Mouse (Mus musculus): ENCODE measurements around the gene Cep131. TPM values are rescaled to one million over a fixed set of nuclear protein-coding genes. Genes with fewer than 3 reads are reported as not detected.

Gene Cep131
- total and polyA plus RNA-seq, 3 experiments = 6.5 to 10.7 (median 9.3) TPM

GRCm38 (mm10) chr11:120053846-120054245 is 32.8 kb downstream of the Cep131 start:
- Histone ChIP-seq H3K4me3 (no peak overlapping the region), H3K9ac (ENCODE audit: low read depth, low read length) (no peak overlapping the region), H3K36me3 (ENCODE audit: control insufficient read depth, insufficient read depth, low read length) (no peaks in the 10 kb centered on the region), H3K27me3 (ENCODE audit: control insufficient read depth, insufficient read depth, low read length) (no peaks in the 10 kb centered on the region), H3K79me2 (replicated peaks; ENCODE audit: control insufficient read depth, insufficient read depth, low read length) (no peaks in the 10 kb centered on the region), H3K4me1 (ENCODE audit: control insufficient read depth, insufficient read depth, low read length) (peaks cover 2% of the 10 kb centered on the region; the same call in 1 of the 2 replicates), H3K27ac (no peak overlapping the region)
- intact Hi-C loops (cut with DNase I) = no loop called here
- TF ChIP-seq EP300 (IDR thresholded peaks at IDR 0.05; ENCODE audit: insufficient read depth, low read depth, low read length) = no peak
- no peak for TF ChIP-seq POLR2A (IDR thresholded peaks at IDR 0.05; ENCODE audit: insufficient read depth, low read depth, low read length)
- WGBS = 95% methylated on average over 4 of the region's 4 CpGs
- DNase-seq = no peak

DNA sequence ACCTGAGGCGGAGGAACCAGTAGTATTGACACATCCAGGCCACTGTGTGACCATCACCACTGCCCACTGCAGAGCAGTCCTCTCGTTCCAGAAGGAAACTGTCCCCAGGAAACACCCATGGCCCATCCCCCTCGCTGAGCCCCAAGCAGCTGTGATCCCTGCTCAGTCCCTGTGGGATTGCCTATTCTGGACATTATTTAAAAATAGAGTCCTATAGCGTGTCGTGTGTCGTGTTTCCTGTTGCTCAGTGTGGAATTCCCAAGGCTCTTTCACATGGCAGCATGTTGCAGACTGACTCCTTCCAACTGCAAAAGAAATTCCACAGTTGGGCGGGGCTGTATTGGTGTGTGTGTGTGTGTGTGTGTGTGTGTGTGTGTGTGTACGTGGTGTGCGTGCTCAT is 34.4 kb downstream of the Cep131 start:
- Histone ChIP-seq H3K4me3 (no peak overlapping the region), H3K27me3 (ENCODE audit: control insufficient read depth, insufficient read depth, low read length) (peaks cover 6% of the 10 kb centered on the region), H3K27ac (no peak overlapping the region; the same call in 1 of the 2 replicates), H3K79me2 (replicated peaks; ENCODE audit: control insufficient read depth, insufficient read depth, low read length) (no peaks in the 10 kb centered on the region), H3K36me3 (ENCODE audit: control insufficient read depth, insufficient read depth, low read length) (no peaks in the 10 kb centered on the region), H3K9ac (ENCODE audit: low read depth, low read length) (no peak overlapping the region), H3K4me1 (ENCODE audit: control insufficient read depth, insufficient read depth, low read length) (peaks cover 4% of the 10 kb centered on the region)
- intact Hi-C loops (cut with DNase I) = no loop called here
- WGBS = 40% methylated on average over 9 of the region's 9 CpGs
- TF ChIP-seq CTCF (IDR thresholded peaks at IDR 0.05) = no peak
- DNase-seq = peak; percentile 42 to 49

DNA sequence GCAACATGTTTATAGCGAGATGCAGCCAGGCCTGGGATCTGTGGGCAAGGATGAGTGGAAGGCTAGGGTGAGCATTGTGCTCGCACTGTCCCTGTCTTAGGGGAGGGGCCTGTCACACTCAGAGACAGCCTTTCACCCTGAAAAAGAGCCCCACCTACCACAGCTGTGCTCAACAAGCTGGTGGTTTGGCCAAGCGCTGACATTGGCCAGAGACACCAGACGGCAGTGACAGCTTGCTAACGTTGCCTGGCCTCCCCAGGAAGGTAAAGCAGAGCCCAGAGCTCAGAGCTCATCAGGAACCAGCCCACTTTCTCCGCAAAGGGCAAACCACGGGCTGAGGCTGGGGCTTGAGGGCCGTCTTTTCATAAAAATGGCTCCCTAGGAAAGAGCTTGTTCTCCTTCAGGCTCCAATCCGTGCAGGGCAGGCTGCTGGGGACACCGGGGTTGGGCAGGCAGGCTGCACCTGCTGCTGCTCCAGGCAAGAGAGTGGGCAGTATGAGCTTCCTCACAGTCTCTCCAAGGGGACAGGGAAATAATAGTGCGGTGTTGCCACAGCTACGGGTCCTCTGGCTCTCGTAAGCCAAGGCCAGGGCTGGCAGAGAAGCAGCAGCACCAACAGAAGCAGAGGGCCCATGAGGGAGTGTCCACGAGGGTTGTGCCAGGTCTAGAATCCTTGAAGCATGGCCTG is 35.4 kb downstream of the Cep131 start:
- H3K27ac ChIP-seq = no peak overlapping the region; the same call in 1 of the 2 replicates
- no peak overlapping the region for H3K4me3 ChIP-seq
- TF ChIP-seq CTCF (IDR thresholded peaks at IDR 0.05) (no peak), POLR2A (IDR thresholded peaks at IDR 0.05; ENCODE audit: insufficient read depth, low read depth, low read length) (no peak), EP300 (IDR thresholded peaks at IDR 0.05; ENCODE audit: insufficient read depth, low read depth, low read length) (no peak)
- H3K36me3 ChIP-seq (ENCODE audit: control insufficient read depth, insufficient read depth, low read length) = no peaks in the 10 kb centered on the region
- H3K4me1 ChIP-seq (ENCODE audit: control insufficient read depth, insufficient read depth, low read length) = peaks cover 4% of the 10 kb centered on the region
- WGBS = 65% methylated on average over 14 of the region's 14 CpGs
- no peaks in the 10 kb centered on the region for H3K79me2 ChIP-seq (replicated peaks; ENCODE audit: control insufficient read depth, insufficient read depth, low read length)
- intact Hi-C loops (cut with DNase I) = no loop called here
- peaks cover 9% of the 10 kb centered on the region for H3K27me3 ChIP-seq (ENCODE audit: control insufficient read depth, insufficient read depth, low read length)
- DNase-seq = no peak
- H3K9ac ChIP-seq (ENCODE audit: low read depth, low read length) = no peak overlapping the region

- Histone ChIP-seq H3K79me2 (replicated peaks; ENCODE audit: control insufficient read depth, insufficient read depth, low read length) (no peaks in the 10 kb centered on the region), H3K27me3 (ENCODE audit: control insufficient read depth, insufficient read depth, low read length) (peaks cover 9% of the 10 kb centered on the region), H3K27ac (no peak overlapping the region)
These were observed 37.6 kb downstream of the Cep131 start for GRCm38 (mm10) chr11:120049067-120049466.

DNA sequence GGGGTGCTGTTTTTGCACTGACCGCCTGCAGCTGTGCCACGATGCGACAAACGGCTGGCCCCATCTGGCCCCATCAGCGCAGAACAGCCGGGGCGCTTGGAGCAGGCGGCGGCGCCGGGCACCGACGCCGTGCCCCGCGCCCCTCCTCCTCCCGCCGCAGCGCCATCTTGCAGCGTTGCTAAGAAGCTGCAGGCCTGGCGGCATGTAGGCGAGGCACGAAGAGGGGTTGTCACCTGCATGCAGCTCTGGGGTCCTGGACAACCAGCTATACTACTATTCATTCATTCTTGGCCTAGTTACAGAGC is 38.4 kb downstream of the Cep131 start:
- TF ChIP-seq POLR2A (IDR thresholded peaks at IDR 0.05; ENCODE audit: insufficient read depth, low read depth, low read length) = no peak
- no peak for TF ChIP-seq EP300 (IDR thresholded peaks at IDR 0.05; ENCODE audit: insufficient read depth, low read depth, low read length)
- TF ChIP-seq CTCF (IDR thresholded peaks at IDR 0.05) = no peak
- H3K79me2 ChIP-seq (replicated peaks; ENCODE audit: control insufficient read depth, insufficient read depth, low read length) = no peaks in the 10 kb centered on the region
- no peak overlapping the region for H3K27ac ChIP-seq
- H3K4me3 ChIP-seq = no peak overlapping the region
- no peak overlapping the region for H3K9ac ChIP-seq (ENCODE audit: low read depth, low read length)
- peaks cover 4% of the 10 kb centered on the region for H3K4me1 ChIP-seq (ENCODE audit: control insufficient read depth, insufficient read depth, low read length)
- DNase-seq = no peak
- no peaks in the 10 kb centered on the region for H3K36me3 ChIP-seq (ENCODE audit: control insufficient read depth, insufficient read depth, low read length)
- 25% methylated on average over 23 of the region's 23 CpGs for WGBS
- intact Hi-C loops (cut with DNase I) = no loop called here
- H3K27me3 ChIP-seq (ENCODE audit: control insufficient read depth, insufficient read depth, low read length) = peaks cover 9% of the 10 kb centered on the region

More at GRCm38 (mm10) chr11:120049067-120049466, 37.6 kb downstream of the Cep131 start:
- intact Hi-C loops (cut with DNase I) = no loop called here
- H3K36me3 ChIP-seq (ENCODE audit: control insufficient read depth, insufficient read depth, low read length) = no peaks in the 10 kb centered on the region
- TF ChIP-seq POLR2A (IDR thresholded peaks at IDR 0.05; ENCODE audit: insufficient read depth, low read depth, low read length) (no peak), EP300 (IDR thresholded peaks at IDR 0.05; ENCODE audit: insufficient read depth, low read depth, low read length) (no peak)
- 78% methylated on average over 8 of the region's 8 CpGs for WGBS
- no peak overlapping the region for H3K9ac ChIP-seq (ENCODE audit: low read depth, low read length)
- peak in 1 of 2 experiments; percentile 36 for DNase-seq
- H3K4me1 ChIP-seq (ENCODE audit: control insufficient read depth, insufficient read depth, low read length) = peaks cover 4% of the 10 kb centered on the region
- H3K4me3 ChIP-seq = no peak overlapping the region

DNA sequence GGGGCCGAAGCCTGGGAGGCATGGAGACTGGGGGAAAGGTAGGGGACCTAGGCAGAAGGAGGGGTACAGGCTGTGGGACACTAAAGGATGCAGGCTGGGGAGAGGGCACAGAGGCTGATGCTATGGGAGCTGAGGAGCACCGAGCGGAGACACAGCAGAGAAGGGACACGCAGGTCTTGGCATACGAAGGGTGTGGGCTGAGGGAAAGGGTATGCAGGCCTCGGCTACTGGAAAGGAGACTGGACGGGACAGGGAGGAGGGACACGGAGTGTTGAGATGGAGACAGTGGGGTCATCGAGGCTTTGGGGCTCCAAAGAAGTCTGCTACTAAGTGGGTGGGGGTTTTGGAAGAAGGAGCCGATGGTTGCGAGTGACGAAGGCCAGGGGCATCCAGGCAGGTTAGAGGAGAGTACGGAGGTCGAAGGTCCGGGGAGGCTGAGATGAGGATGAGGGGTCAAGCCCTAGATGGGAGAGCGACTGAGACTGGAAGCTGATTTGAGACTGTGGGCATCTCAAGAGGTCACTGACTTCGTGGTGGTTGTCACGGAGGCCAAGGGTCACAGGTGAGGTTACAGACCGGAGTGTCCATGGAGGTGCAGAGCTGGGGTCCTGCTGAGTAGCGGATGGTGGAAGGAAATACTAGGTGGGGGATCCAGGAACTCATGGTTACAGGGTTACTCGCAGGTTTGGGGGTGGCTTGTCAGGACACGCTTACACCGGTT is 38.9 kb downstream of the Cep131 start:
- H3K4me1 ChIP-seq (ENCODE audit: control insufficient read depth, insufficient read depth, low read length) = peaks cover 6% of the 10 kb centered on the region
- H3K27ac ChIP-seq = no peak overlapping the region
- TF ChIP-seq EP300 (IDR thresholded peaks at IDR 0.05; ENCODE audit: insufficient read depth, low read depth, low read length) (no peak), POLR2A (IDR thresholded peaks at IDR 0.05; ENCODE audit: insufficient read depth, low read depth, low read length) (no peak), CTCF (IDR thresholded peaks at IDR 0.05) (no peak)
- no peaks in the 10 kb centered on the region for H3K36me3 ChIP-seq (ENCODE audit: control insufficient read depth, insufficient read depth, low read length)
- peaks cover 9% of the 10 kb centered on the region for H3K27me3 ChIP-seq (ENCODE audit: control insufficient read depth, insufficient read depth, low read length)
- H3K79me2 ChIP-seq (replicated peaks; ENCODE audit: control insufficient read depth, insufficient read depth, low read length) = no peaks in the 10 kb centered on the region
- intact Hi-C loops (cut with DNase I) = no loop called here
- DNase-seq = no peak
- 36% methylated on average over 23 of the region's 23 CpGs for WGBS
- peak overlapping the region; percentile 41; the same call in 1 of the 2 replicates for H3K9ac ChIP-seq (ENCODE audit: low read depth, low read length)
- no peak overlapping the region for H3K4me3 ChIP-seq

Data from heart, adult 2 months (tissue).